Mouse (Mus musculus): ENCODE measurements around the gene Dtd1.

DNA sequence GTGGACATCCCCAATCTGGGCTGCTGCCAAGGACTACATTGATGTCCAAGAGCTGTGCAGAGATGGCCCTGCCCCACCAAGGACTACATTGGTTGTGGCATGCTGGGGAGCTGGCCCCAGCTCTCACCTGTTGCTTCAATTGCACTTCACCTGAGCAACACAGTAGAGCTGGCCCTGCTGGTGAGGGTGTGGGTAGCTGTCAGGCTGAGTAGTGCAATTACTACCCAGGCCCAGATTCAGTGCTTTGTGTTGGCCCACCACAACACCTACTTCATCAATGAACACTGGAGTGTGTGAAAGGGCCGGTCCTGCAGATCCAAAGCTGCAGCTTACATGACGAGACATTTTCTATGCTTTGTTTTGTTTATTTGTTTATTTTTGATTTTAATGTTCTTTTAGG, 93.1 kb downstream of the Dtd1 start:
- TF ChIP-seq GATA1 (IDR thresholded peaks at IDR 0.05; ENCODE audit: borderline replicate concordance, low read length) (no peak), FLI1 (IDR thresholded peaks at IDR 0.05; ENCODE audit: low read length) (no peak)
